Mouse (Mus musculus) hematopoietic stem cell, adult 5-6 weeks (primary cell): ENCODE results near the gene Serinc3. TPM values are rescaled to one million over a fixed set of nuclear protein-coding genes. Genes with fewer than 3 reads are reported as not detected.
"Not testable (repeated sequence)": the region's sequence is repeated elsewhere in the genome, so short reads cannot be mapped to it uniquely, and the experiment has no call there.

ENCODE experiments used
- ATAC-seq, 2 experiments: fragments of 125-278 bp in 1 of 2; replicated peaks in 1 of 2; 2 replicates each; pipeline ENCODE4 v1.8.0; 2016 to 2017; ENCODE audit warnings: inconsistent platforms in 2 of 2, mild to moderate bottlenecking in 2 of 2, moderate number of reproducible peaks in 2 of 2, low read depth in 1 of 2, moderate TSS enrichment in 1 of 2; ENCODE audit not compliant: low FRiP score in 2 of 2, poor library complexity in 2 of 2, severe bottlenecking in 2 of 2, insufficient read depth in 1 of 2, low TSS enrichment in 1 of 2
- total RNA-seq: library from RNA; stranded (forward); fragments of 172-1452, 232-1000 nt; gene quantifications from 2 replicates; pipeline ENCODE4 v1.2.3, GENCODE M21; 2017

Gene Serinc3
- total RNA-seq, 1 experiment from 2014 or later = 779 TPM

- peak; percentile 66 to 69 for ATAC-seq
Measured at GRCm38 (mm10) chr2:163642685-163643575, 2.0 kb downstream of the Serinc3 start.

GRCm38 (mm10) chr2:163641681-163642080 is 3.2 kb downstream of the Serinc3 start:
- ATAC-seq = no peak

- no peak for ATAC-seq
Measured at GRCm38 (mm10) chr2:163640493-163640892, 4.4 kb downstream of the Serinc3 start.

- no peak for ATAC-seq
Measured at GRCm38 (mm10) chr2:163637655-163638266, 7.2 kb downstream of the Serinc3 start.

- no peak for ATAC-seq
Measured at GRCm38 (mm10) chr2:163636057-163636456, 8.9 kb downstream of the Serinc3 start.

GRCm38 (mm10) chr2:163634211-163634610 is 10.7 kb downstream of the Serinc3 start:
- ATAC-seq = no peak

- no peak for ATAC-seq
Measured at GRCm38 (mm10) chr2:163631715-163632114, 13.2 kb downstream of the Serinc3 start.

GRCm38 (mm10) chr2:163631223-163631622 is 13.7 kb downstream of the Serinc3 start:
- no peak for ATAC-seq

- not testable (repeated sequence) for ATAC-seq
Measured at GRCm38 (mm10) chr2:163621401-163621800, 23.5 kb downstream of the Serinc3 start.

GRCm38 (mm10) chr2:163620451-163620850 is 24.5 kb downstream of the Serinc3 start:
- ATAC-seq = no peak; a peak in 1 of 4 replicates

GRCm38 (mm10) chr2:163617874-163618273 is 27.1 kb downstream of the Serinc3 start:
- ATAC-seq = no peak

GRCm38 (mm10) chr2:163617232-163617863 is 27.6 kb downstream of the Serinc3 start:
- no peak for ATAC-seq

GRCm38 (mm10) chr2:163616652-163617227 is 28.2 kb downstream of the Serinc3 start:
- ATAC-seq = no peak

GRCm38 (mm10) chr2:163615906-163616651 is 28.9 kb downstream of the Serinc3 start:
- ATAC-seq = no peak

- no peak for ATAC-seq
Measured at GRCm38 (mm10) chr2:163615401-163615800, 29.5 kb downstream of the Serinc3 start.

GRCm38 (mm10) chr2:163613990-163614389 is 30.9 kb downstream of the Serinc3 start:
- ATAC-seq = no peak

- peak in 1 of 2 experiments; percentile 1; a peak in 1 of 4 replicates for ATAC-seq
Measured at GRCm38 (mm10) chr2:163613206-163613605, 31.7 kb downstream of the Serinc3 start.
